Mouse (Mus musculus): ENCODE results near the gene Dmd. TPM values are rescaled to one million over a fixed set of nuclear protein-coding genes. Genes with fewer than 3 reads are reported as not detected.

Gene Dmd
- total RNA-seq, 2 experiments from 2014 or later = 102 to 110 TPM

DNA sequence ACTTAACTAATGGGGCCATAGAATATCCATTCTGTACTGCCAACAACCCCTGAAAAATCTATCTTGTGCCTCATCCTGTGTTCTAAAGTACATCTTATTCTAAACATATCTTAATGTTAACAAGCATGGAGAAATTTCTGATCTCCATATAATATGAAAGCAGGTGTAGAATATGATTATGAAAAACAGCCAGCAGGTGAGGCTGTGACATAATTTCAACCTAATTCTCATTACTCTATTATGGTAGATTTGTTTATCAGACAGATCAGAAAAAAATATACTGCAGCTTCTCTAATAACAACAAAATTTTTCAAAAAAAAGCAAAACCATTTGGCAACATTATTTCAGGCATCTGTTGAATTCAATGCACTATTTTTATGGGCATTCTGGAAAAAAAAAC, 2059.6 kb downstream of the Dmd start:
- no peak for DNase-seq
- intact Hi-C loops (cut with DNase I; ENCODE audit: low total_unique reads) = no loop called here

DNA sequence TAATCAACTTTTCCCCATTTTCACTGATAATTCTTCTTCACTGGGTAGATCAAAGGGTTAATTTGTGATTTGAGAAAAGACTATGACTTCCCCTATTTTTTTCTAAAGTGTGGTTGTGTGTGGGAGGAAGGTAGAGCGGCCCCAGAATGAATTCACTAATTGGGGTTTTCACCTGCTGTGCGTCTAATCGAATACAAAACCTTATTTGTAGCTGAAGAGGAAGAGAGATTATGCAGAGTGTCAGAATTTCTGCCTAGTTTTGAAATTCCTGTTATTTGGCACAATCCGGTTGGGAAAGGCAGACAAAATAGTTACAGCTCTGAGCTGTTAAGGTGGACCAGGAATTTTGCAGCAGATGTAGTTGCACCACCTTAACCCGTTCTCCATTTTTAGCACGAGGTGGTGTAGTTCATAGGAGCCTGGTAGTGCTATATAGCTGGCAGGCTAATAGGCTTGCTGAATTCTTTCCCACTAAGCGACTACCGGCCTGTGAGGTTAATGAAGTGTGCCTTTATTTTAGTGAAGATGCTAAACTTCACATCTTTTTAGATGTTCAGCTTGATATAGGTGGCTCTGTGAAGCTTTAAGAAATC, 2092.9 kb downstream of the Dmd start:
- intact Hi-C loops (cut with DNase I; ENCODE audit: low total_unique reads) = no loop called here
- DNase-seq = no peak

DNA sequence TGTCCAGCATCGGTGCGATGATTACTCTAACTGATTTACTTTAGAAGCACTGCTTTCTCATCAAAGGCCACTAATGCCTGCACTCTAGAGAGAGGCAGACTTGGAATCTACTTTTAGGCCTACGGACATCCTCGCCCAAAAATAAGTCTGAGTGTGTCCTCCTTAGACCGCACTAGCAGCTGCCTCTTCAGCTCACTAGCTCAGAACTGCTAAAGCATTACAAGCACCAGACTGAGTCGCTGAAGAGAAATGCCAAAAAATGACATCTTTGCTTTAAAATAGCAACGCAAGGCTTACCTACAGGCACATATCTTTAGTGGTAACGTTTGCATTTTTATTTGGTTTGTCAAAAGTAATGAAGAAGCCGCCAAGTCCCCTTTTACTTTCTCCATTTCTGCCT, 2098.0 kb downstream of the Dmd start:
- intact Hi-C loops (cut with DNase I; ENCODE audit: low total_unique reads) = no loop called here
- DNase-seq = no peak

DNA sequence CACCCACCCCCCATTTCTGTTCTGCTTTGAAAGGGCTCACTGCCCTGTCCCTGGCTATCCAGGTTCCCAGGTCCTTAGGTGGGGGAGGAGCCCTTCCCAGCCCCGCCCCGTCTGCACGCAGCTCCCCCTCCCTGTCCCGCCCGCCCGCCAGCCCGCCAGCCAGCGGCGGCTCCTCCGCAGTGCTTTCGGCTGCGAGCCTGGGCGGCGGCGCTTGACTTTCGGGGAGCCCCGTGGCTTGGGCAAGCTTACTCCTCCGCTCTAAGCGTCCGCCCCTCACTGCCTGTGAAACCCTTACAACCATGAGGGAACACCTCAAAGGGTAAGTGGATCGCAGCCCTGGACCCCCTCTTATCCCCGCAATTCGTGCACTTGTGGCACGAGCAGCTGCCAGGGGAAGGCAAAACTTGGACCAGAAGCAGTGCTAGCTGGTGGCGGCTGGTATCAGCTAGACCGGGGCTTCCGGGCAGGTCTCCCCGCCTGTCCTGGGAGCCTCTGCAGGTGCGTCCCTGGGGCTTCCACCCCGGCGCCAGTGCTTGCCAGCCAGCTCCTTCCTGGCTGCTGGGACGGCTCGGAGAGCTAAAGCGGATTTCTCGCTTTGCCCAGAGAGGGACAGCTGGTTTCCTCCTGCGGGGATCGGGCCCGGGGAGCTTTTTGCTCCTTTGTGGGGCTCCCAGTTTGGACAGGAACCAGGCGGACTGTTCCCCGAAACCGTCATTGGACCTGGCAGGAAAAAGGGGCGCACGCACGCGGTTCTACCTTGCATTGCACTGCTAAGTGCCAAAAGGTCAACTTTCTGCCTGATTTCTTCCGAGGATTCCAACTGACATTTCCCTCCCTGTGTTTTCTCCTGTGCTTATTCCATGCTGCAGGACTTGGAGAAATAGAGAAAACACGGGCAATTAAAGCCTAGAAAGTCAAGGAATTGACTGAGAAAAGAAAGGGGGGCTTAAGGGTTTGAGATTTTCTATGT, 2099.8 kb downstream of the Dmd start:
- DNase-seq = peak; percentile 61
- intact Hi-C loops (cut with DNase I; ENCODE audit: low total_unique reads) = no loop called here

DNA sequence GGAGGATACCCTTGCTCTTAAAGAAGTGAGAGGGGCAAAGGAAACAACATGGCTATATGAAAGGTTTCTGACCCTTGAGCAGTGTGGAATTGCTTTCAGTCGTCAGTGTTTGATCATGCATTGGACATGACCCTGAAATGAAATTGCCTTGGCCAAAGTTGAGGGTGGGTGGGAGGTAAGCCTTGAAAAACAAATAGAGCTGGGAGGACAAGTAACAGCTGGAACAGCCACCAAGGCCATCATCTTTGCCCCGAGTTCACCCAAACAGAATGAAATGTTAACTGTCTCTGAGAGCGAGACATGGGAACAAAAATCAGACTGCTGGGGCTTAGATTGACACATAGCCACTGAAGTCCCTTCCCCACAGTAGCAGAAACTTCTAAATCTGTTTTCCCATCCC, 2100.9 kb downstream of the Dmd start:
- no peak for DNase-seq
- intact Hi-C loops (cut with DNase I; ENCODE audit: low total_unique reads) = no loop called here

DNA sequence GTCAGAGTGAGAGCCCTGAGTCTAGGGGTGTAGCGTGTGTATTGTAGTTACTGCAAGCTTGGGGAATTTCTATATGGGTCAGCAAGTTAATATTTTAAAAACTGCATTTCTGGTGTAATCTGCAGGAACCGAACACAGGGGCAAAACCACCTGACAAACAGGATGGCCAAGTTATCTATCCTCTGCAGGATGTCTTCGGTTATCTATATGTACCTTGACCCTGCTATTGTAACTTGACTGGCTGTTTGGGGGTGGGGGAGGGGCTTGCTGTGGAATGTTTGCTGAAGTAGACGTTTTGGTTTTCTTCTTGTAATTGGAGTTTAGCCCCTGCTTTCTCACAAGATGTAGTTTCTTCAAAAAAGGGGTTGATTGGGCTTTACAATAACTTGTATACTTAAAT, 2124.9 kb downstream of the Dmd start:
- DNase-seq = no peak

DNA sequence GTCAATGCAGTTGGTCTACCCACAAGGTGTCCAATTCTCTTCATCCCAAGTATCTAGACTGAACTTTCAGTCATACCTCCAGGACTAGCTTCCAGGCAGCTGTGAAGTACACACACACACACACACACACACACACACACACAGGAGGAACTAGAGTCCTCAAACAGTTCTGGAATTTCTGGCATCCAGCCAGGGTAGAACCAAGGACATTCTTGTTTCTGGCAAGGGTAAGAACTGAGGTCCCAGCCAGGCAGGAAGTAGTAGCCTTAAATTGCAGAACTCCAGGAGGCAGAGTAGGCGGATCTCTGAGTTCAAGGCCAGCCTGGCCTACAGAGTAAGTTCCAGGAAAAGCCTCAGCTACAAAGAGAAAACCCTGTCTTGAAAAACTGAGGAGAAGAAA, 2128.2 kb downstream of the Dmd start:
- intact Hi-C loops (cut with DNase I; ENCODE audit: low total_unique reads) = no loop called here
- peak; percentile 5 for DNase-seq

More for the DNA sequence above, 2124.9 kb downstream of the Dmd start:
- intact Hi-C loops (cut with DNase I; ENCODE audit: low total_unique reads) = no loop called here

DNA sequence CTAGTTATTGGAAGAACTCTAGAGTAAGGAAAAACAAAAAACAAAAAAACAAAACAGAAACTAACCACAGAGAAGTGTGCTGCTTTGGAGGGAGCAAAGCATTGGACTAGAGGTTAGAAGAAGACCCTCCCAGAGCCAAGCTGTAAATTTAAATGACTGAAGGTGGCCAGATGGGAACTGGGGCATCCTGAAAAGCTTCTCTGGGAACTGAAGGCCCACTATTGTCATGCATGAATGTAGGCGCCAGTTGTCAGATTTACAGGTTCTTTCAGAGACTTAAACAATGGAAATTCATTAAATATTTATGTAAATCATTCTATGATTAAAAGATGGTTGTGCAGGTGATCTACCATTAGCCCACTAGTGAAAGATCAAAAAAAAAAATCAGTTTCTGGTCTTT, 2128.9 kb downstream of the Dmd start:
- DNase-seq = no peak
- intact Hi-C loops (cut with DNase I; ENCODE audit: low total_unique reads) = no loop called here

DNA sequence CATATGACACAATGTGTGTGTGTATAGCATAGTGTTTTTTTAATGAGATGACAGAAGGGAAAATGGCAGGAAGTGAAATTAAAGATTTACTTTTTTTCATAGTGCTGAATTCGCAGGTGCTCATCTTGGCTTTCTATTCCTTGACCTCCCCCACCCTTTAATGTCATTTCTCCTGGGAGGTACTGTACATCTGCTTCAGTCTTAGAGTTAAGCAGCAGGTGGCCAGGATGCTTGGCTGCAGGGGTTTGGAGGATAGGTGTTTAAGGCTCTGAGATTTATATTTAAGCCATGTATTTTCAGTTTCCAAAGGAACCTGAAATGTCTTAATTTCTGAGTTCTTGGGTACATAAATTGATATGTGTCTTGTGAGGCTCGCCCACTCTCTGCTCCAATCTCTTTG, 2130.5 kb downstream of the Dmd start:
- intact Hi-C loops (cut with DNase I; ENCODE audit: low total_unique reads) = no loop called here
- no peak for DNase-seq

DNA sequence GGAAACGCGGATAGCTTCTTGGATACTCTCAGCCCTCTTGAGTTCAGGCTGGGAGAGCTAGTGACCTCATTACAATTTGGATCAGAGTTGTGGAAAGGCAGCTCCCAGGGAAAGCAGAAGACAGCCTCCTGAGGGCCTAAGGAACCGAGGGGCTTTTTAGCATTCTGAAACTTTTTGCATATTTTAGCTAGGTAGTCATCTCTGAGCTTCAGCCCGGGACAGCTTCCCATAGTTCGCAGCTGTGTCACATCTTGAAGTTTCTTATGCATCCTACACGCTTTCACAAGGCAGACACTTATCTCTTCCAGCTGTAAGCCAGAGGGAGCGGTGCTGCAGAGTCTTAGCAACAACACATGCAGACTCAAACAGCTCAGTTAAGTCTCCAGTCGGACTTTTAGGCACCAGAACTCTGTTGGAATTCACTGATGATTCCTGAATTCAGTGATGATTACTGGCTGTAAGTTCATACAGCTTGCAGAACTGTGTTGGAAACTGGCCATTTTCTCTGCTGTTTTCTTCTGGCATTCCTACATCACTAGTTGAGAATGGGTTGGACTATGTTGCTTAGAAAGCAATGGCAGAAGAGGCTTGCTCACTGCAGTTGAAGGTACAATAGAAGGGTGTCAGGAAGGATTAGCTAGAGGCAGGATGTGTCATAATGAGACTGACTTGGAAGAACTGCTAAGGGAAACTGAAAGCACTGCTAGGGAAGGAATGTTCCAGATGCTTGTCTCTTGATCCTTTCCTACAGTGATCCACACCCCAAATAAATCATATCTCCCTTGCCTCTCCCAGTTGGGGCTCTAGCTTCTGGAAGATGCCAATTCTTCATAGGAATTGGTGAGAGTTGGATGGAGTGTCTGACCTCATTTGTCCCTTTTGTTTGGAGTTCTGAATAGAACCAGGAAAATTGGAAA, 2135.8 kb downstream of the Dmd start:
- DNase-seq = peak; percentile 14
- intact Hi-C loops (cut with DNase I; ENCODE audit: low total_unique reads) = no loop called here

DNA sequence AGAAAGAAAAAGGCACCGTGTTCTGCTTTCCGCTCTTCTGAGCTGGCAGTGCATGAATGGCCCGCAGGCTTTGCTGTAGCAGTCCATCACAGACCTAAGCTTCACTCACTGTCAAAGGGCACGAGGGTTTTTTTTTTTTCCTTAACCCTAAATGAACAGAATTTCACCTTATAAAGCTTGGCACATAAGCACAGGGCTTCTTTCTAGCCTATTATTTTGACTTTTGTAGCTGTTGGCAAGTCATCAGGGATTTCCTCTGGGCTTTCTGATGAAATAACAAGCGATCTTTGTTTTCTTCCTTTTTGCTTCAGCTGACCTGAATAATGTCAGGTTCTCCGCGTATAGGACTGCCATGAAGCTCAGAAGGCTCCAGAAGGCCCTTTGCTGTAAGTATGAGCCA, 2140.8 kb downstream of the Dmd start:
- DNase-seq = no peak
- intact Hi-C loops (cut with DNase I; ENCODE audit: low total_unique reads) = no loop called here

DNA sequence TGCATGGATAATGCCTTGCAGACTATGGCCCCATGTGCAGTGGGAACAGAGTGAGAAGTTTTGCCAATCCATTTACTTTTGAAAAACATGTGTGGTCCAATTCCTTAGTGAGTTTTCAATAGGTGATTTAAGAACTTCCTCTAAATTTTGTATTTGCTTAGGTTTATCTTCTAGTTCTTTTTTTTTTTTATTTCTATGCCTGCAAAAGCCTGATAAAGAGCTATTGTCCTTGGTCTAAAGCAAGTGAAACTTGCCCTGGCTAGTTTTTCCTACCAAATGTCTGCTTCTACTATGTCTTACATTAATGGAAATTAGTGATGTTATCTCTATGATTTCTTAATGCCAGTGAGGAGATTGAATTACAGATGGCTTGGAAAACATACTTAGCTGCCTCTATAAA, 2144.7 kb downstream of the Dmd start:
- DNase-seq = no peak
- intact Hi-C loops (cut with DNase I; ENCODE audit: low total_unique reads) = no loop called here

DNA sequence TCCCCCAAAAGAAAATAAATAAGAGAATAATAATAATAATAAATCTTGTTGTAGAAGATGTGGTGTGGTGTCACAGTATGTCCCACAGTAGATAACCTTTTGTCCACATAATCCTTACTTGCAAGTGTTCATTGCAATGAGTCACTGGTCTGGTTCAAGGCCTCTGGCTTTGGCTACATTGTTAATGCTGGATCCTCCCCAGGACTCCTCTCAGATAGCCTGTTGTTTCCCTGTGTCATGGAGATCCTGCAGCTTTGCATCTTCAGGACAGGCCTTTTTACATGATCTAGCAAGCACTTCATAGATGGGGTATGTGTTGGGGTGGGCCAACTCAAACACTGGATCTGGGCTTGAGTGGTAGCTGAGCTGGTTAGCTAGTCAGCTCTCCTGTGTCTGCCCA, 2150.0 kb downstream of the Dmd start:
- DNase-seq = no peak
- intact Hi-C loops (cut with DNase I; ENCODE audit: low total_unique reads) = no loop called here

DNA sequence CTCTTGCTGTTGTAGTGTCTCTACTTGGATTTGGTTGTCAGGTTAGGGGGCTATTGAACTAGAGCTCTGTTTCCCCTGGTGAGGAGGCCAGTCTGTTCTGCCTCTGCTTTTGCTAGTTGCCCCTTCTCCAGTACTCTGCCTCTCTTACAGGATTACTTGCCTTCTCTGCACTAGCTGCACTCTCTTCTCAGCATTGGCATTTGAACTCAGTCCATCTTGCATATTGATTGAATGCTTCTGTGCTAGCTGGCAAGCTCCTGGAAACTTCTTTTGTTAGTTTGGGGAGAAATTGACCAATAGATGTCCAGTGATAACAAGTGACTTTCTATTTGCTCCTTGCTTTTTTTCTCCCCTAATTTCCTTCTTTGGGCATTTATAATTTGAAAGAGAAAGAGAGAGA, 2163.7 kb downstream of the Dmd start:
- no peak for DNase-seq
- intact Hi-C loops (cut with DNase I; ENCODE audit: low total_unique reads) = no loop called here

DNA sequence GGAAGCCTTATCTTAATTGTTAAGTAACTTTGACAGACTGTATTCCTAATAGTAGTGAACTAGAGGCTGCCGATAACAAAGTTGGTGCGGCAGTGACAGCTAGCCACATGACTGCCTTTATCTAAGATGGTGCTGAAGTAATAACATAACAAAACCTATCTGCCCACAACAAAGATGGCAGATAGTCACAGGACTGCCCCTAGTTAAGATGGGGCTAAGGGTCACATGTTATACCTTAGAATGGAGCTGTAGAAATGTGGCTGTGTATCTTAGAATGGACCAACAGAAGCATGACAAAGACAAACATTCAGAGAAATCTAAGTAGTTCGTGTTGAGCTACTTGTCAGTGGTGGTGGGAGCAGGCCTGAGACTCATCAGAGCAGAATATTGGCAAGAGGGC, 2184.0 kb downstream of the Dmd start:
- intact Hi-C loops (cut with DNase I; ENCODE audit: low total_unique reads) = no loop called here
- no peak for DNase-seq

DNA sequence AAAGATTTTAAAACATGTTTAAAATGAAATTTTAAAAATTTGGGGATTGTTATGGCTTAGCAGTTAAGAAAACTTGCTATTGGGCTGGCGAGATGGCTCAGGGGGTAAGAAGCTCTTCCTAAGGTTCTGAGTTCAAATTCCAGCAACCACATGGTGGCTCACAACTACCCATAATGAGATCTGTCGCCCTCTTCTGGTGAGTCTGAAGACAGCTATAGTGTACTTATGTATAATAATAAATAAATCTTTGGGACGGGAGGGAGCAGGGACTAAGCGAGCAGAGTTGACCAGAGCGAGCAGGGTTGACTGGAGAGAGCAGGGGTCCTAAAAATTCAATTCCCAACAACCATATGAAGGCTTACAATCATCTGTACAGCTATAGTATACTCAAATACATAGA, 2188.6 kb downstream of the Dmd start:
- intact Hi-C loops (cut with DNase I; ENCODE audit: low total_unique reads) = no loop called here
- DNase-seq = no peak

DNA sequence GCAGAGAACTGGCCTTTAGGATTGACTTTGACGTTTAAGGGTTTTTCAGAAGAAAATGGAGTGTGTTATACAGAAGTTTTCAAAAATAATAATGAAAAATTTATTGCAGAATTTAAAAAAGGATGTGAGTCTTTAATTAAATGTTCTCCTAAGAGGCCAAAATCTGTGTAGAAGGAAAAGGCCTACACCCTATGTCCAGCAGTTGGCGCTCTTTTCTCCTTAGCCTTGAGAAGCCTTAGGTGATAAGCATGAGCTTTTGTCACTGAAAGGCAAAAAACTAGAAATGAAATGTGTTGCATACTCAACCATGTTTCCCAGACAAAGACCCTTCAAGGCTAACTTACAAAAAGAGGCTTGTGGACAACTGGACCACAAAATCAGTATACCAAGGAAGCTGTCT, 2222.6 kb downstream of the Dmd start:
- intact Hi-C loops (cut with DNase I; ENCODE audit: low total_unique reads) = no loop called here
- DNase-seq = no peak

DNA sequence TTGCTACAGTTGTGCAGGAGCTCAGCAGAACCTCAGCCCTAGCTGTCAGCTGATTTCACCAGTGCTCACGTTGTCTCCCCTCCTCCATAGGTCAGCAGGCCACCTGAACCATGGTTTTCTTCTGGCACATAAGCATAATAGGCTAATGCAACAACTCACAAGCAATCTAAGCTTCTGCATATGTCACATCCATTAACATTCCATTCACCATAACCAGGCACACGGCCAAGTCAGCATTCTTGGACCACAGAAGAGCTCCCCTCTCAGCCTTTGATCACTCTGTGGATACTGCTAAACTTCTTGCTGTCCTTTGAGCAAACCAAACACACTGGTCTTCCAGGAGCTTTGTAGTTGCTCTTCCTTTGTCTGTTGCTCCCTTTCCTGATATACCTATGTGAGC, 2238.9 kb downstream of the Dmd start:
- intact Hi-C loops (cut with DNase I; ENCODE audit: low total_unique reads) = no loop called here
- peak; percentile 3 for DNase-seq

DNA sequence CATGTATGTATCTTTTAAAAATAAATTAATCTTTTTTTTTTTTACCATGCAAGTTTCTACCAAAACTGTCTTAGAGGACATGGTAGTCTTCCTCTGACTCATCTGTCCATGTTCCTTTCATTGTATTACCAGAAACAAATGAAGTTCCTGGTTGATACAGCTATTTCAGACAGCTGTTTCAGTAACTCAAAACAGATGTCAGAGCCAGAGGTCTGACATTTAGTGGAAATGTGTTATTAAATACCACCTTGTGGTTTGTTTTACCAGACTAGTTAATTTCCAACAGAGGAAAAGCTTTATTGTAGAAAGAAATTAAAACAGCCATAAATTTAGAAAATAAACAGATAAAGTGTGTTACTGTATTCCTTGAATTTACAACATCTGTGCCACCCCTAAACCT, 2245.2 kb downstream of the Dmd start:
- intact Hi-C loops (cut with DNase I; ENCODE audit: low total_unique reads) = no loop called here
- no peak for DNase-seq

DNA sequence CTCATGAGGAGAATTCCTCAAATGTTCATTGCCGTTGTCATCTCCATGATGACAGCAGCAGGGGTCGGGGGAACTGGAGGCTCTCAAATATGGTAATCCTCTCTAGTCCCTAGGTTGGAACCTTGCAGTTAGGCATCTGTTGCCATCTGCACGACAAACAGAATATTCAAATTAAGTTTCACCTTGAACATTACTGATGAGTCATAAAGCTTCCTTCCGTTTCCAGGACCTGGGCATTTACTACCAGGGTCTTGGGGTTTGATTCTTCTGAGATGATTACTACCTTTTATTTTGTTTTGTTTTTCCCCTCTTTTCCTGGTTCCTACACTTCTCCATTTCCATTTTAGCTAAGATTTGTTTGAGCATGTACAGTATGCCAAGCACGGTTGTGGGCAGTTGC, 2249.0 kb downstream of the Dmd start:
- intact Hi-C loops (cut with DNase I; ENCODE audit: low total_unique reads) = no loop called here

More for the DNA sequence above, 2249.0 kb downstream of the Dmd start:
- no peak for DNase-seq

Data from gastrocnemius, postnatal 14 days (tissue).